Mouse (Mus musculus) cerebellum, adult 2 months (tissue): ENCODE data around the gene Vgll4. TPM values are rescaled to one million over a fixed set of nuclear protein-coding genes. Genes with fewer than 3 reads are reported as not detected.
A peak's percentile ranks its signal among the peaks of the same experiment; 100 is the strongest.

Source experiments
- DNase-seq, 2 experiments: peaks; one replicate each; pipeline ENCODE4 v3.0.0; 2021
- H3K27ac ChIP-seq: fragments of 200-500 bp; 2 replicates; pipeline ENCODE4 v1.5.1; 2012; ENCODE audit warnings: low read length, control low read depth, inconsistent platforms; ENCODE audit not compliant: insufficient read depth
- H3K27me3 ChIP-seq: fragments of 200-500 bp; 2 replicates; pipeline ENCODE4 v1.6.1; 2012; ENCODE audit warnings: inconsistent platforms, mild to moderate bottlenecking, low read length, moderate library complexity; ENCODE audit not compliant: control insufficient read depth, insufficient read depth
- H3K4me1 ChIP-seq: fragments of 200-500 bp; 2 replicates; pipeline ENCODE4 v1.6.1; 2011; ENCODE audit warnings: low read length; ENCODE audit not compliant: control insufficient read depth, insufficient read depth
- H3K4me3 ChIP-seq: fragments of 200-500 bp; replicated peaks from 2 replicates; pipeline ENCODE3; 2011; ENCODE audit warnings: mild to moderate bottlenecking, low read depth, low read length, control low read depth; ENCODE audit not compliant: insufficient read depth
- CTCF ChIP-seq: fragments of 200-500 bp; IDR thresholded peaks from 2 replicates; pipeline ENCODE4 v1.5.1; 2011; ENCODE audit warnings: low read depth, mild to moderate bottlenecking, control low read depth, low read length, moderate library complexity, borderline replicate concordance; ENCODE audit not compliant: insufficient read depth
- POLR2A ChIP-seq: fragments of 200-500 bp; IDR thresholded peaks from 2 replicates; pipeline ENCODE4 v1.6.1; 2011; ENCODE audit warnings: low read length, control low read depth, borderline replicate concordance; ENCODE audit not compliant: insufficient read depth
- WGBS: fragments of 180-500 bp; shearing (Covaris S2); methylation state at CpG from one replicate; pipeline ENCODE4 v1.1.7; 2018; 5-methylcytosine and 5-hydroxymethylcytosine counted together
- polyA plus RNA-seq: library from polyadenylated mRNA; depleted of rRNA; stranded (reverse); fragments of >200 nt; gene quantifications from 2 replicates; pipeline ENCODE4 v1.2.3, GENCODE M21; 2012

Gene Vgll4
- polyA plus RNA-seq, 1 experiment: 23.9 TPM

GRCm38 (mm10) chr6:114886012-114886411, 83.8 kb downstream of the Vgll4 start:
- H3K4me1 ChIP-seq: peaks cover 12% of the 10 kb centered on the region
- no peaks in the 10 kb centered on the region for H3K27me3 ChIP-seq
- 86% methylated on average over 6 of the region's 6 CpGs for WGBS
- DNase-seq: no peak
- no peak overlapping the region for H3K27ac ChIP-seq
- H3K4me3 ChIP-seq: no peak overlapping the region
- TF ChIP-seq POLR2A (no peak), CTCF (no peak)

DNA sequence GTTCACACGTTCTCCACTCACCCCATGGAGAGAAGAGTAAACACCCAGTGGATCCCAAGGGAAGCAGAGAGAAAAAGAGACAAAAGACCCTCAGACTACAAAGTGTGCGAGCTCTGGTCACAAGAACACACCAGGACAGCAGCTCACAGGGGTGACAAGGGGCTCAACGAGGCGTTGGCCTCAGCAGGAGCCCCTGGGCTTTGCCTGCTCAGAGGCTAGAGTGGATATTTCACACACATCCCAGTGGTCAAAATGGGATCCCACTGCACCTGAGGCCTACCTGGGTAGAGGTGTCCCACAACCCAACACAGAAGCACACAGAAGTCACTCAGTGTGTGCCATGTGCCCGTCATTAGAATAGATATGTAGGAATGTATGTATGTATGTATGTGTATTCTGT, 84.7 kb downstream of the Vgll4 start:
- WGBS: 86% methylated on average over 5 of the region's 5 CpGs
- TF ChIP-seq POLR2A (no peak), CTCF (no peak)
- H3K4me1 ChIP-seq: peaks cover 6% of the 10 kb centered on the region

DNA sequence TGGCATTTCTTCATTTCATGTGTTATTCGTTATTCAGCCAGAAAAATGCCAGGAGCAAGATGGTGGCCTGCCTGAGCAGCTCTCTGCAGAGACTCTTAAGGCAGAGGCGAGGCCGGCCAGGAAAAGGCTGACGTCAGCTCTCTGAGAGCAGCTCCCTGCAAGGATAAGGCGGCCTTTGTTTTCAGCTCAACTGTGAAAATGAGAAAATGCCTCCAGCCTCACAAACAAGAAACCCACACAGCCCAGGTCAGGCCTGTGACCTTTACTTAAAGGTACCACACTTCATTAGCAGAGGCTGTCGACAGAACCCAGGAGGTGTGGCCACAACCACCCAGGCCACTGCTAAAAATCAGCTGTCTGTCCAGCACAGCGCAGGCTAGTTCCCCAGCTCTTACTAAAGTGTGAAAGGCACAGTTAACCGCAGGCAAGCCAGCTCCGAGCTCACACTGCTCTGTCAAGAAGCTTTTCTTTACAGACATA, 86.5 kb downstream of the Vgll4 start:
- 55% methylated on average over 9 of the region's 9 CpGs for WGBS
- DNase-seq: peak; percentile 41 to 58
- Histone ChIP-seq H3K4me1 (no peaks in the 10 kb centered on the region), H3K4me3 (no peak overlapping the region), H3K27ac (peak overlapping the region; percentile 79; the same call in 1 of the 2 replicates), H3K27me3 (no peaks in the 10 kb centered on the region)
- no peak for TF ChIP-seq CTCF

More for the DNA sequence above, 84.7 kb downstream of the Vgll4 start:
- Histone ChIP-seq H3K4me3 (no peak overlapping the region), H3K27ac (no peak overlapping the region), H3K27me3 (no peaks in the 10 kb centered on the region)
- no peak for DNase-seq

- Histone ChIP-seq H3K27me3 (no peaks in the 10 kb centered on the region), H3K4me1 (no peaks in the 10 kb centered on the region), H3K4me3 (no peak overlapping the region), H3K27ac (peak overlapping the region; percentile 73; the same call in 1 of the 2 replicates)
- no peak for DNase-seq
- WGBS: 70% methylated on average over 7 of the region's 7 CpGs
- no peak for TF ChIP-seq CTCF
Measured at GRCm38 (mm10) chr6:114882675-114883074, 87.1 kb downstream of the Vgll4 start.

GRCm38 (mm10) chr6:114882212-114882611, 87.6 kb downstream of the Vgll4 start:
- TF ChIP-seq POLR2A (no peak), CTCF (no peak)
- WGBS: 55% methylated on average over 5 of the region's 5 CpGs
- Histone ChIP-seq H3K4me3 (no peak overlapping the region), H3K27me3 (no peaks in the 10 kb centered on the region), H3K27ac (peak overlapping the region; percentile 73), H3K4me1 (no peaks in the 10 kb centered on the region)
- DNase-seq: no peak

DNA sequence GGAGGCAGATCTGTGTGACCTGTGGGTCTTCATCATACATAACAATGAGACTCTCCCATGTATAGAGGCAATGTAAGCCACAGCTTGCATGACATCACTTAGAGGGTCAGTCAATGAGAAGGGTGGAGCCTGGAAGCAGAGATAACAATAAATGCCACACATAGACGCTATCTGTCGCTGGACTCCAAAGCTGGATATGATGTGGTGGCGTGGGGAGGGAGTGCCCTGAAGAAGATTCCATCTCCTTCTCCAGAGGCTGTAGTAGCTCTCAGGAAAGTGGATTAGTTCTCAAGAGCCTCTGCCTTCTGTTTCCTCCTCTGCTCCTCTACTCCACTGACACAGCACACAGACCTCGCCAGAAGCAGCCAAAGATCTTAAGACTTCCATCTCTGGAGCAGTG, 89.0 kb downstream of the Vgll4 start:
- no peaks in the 10 kb centered on the region for H3K27me3 ChIP-seq
- WGBS: 91% methylated on average over 4 of the region's 4 CpGs
- H3K4me1 ChIP-seq: peaks cover 5% of the 10 kb centered on the region; the same call in 1 of the 2 replicates
- no peak for DNase-seq
- no peak overlapping the region for H3K27ac ChIP-seq
- H3K4me3 ChIP-seq: no peak overlapping the region
- TF ChIP-seq CTCF (no peak), POLR2A (no peak)

GRCm38 (mm10) chr6:114878841-114879520, 90.8 kb downstream of the Vgll4 start:
- Histone ChIP-seq H3K4me1 (peaks cover 18% of the 10 kb centered on the region), H3K27me3 (no peaks in the 10 kb centered on the region), H3K27ac (peak overlapping the region; percentile 22; the same call in 1 of the 2 replicates), H3K4me3 (no peak overlapping the region)
- no peak for DNase-seq
- WGBS: 73% methylated on average over 19 of the region's 19 CpGs
- no peak for TF ChIP-seq POLR2A
- TF ChIP-seq CTCF: no peak

- 87% methylated on average over 6 of the region's 6 CpGs for WGBS
- Histone ChIP-seq H3K4me3 (no peak overlapping the region), H3K27me3 (no peaks in the 10 kb centered on the region), H3K4me1 (peaks cover 21% of the 10 kb centered on the region), H3K27ac (no peak overlapping the region)
- DNase-seq: no peak
- no peak for TF ChIP-seq POLR2A
- TF ChIP-seq CTCF: no peak
Measured at GRCm38 (mm10) chr6:114876546-114876945, 93.2 kb downstream of the Vgll4 start.
